Mouse (Mus musculus) CD4-positive, CD25-positive, alpha-beta regulatory T cell, adult 9 weeks (primary cell): Measurements from ENCODE around the gene Gm4922. TPM values are rescaled to one million over a fixed set of nuclear protein-coding genes. Genes with fewer than 3 reads are reported as not detected.

Experiments
- polyA plus RNA-seq: library from polyadenylated mRNA; unstranded; fragments of 100-300 nt; shearing (Covaris generic); gene quantifications from one replicate; pipeline ENCODE4 v1.2.1, GENCODE M21; 2017

The Gm4922 gene
- polyA plus RNA-seq = not detected

DNA sequence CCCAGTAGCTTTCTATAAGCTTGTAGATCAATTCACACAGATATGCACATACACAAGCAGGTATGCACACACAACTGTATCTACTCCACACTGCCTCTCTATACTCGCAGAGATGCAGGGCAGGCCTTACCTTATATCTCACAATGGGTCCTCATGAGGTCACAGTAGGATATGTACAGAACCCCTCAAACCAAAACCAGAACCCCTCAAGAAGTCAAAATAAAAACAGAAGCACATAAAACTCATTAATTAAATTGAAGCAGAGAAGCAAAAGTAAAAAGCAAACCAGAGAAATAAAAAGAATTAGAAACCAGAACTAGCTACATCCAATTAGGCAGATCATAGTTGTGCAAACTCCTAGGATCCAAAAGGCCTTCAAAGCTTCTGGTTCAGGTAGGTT lies at the start of gene Gm4922:
Gene Gm4922, minus strand, starts transcription at position 101 of the 400 bp plus-strand sequence.

GRCm38 (mm10) chr10:18743286-18744142 lies 43.1 kb downstream of the Gm4922 start, which contains the start of gene Arfgef3:
Gene Arfgef3 (minus strand): TSS chr10:18743949.

Other genes starting within 250 kb of the Gm4922 start
- not detected for gene Hebp2, start 240.7 kb downstream of the Gm4922 start, polyA plus RNA-seq
- gene Arfgef3, start 42.8 kb downstream of the Gm4922 start, polyA plus RNA-seq = 0.46 TPM
- gene Perp, start 58.2 kb upstream of the Gm4922 start, polyA plus RNA-seq = 0.14 TPM
- 32.7 TPM for gene Tnfaip3, start 228.9 kb upstream of the Gm4922 start, polyA plus RNA-seq